Mouse (Mus musculus) embryonic stem cell, embryonic (primary cell): ENCODE measurements around the gene Atp1b3.
"Not testable (repeated sequence)": the region's sequence is repeated elsewhere in the genome, so short reads cannot be mapped to it uniquely, and the experiment has no call there.

Experiments used
- CTCF ChIA-PET, 4 experiments: fragments of 300-600 bp in 2 of 4; fragments of 350-600 bp in 2 of 4; sonication (Branson Sonifier 250); formaldehyde crosslinking; loops; one replicate each; lab custom pipeline; 2022; ENCODE audit warnings: inconsistent platforms in 2 of 4; lab: Charles Lee
- POLR2A ChIA-PET, 4 experiments: fragments of 300-600 bp in 2 of 4; fragments of 350-600 bp in 2 of 4; sonication (Branson Sonifier 250); formaldehyde crosslinking; loops; one replicate each; lab custom pipeline; 2022; ENCODE audit warnings: antibody characterized with exemption in 4 of 4, inconsistent platforms in 1 of 4; lab: Charles Lee

The Atp1b3 gene

DNA sequence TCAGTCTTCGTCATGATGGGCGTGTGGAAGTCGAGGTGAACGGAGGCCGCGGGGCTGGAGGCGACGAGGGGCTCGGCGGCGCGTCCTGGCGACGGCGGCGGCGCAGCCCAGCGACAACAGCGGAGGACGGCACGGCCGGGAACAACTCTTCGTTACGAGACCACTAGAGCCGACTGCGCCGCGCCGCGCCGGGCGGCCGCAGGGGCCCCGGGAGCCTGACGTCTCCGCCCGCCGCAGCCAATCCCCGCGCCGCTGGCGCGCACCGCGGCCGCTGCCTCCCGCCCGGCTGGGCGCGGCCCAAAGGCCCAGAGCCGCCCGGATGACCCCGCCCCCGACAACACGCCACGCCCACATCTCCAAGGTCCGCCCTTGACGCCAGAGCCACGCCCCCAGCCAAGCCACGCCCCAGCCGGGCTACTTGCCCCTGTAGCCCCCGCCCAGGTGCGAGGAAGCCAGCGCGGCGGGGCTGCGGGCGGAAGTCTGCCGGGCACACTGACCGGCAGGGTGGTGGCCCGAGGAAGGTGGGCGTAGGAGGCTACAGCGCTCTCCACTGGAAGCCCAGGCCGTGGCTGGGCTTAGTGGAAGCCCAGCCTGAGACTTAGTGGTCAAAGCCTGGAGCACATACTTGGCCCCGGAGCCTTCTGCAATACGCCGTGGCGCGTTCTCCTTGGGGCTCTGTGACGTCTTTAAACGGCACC is at the start of gene Atp1b3:
TSS of gene Atp1b3 (minus strand) at position 302 of the 698 bp plus-strand sequence.
- CTCF ChIA-PET, result no interaction called here
- POLR2A ChIA-PET, result interaction anchor here in 3 of 4 experiments (0.6 to 3.2 kb wide), 10 partner anchors 10 to 167 kb away, joined by 3 to 49 read pairs (median 4); no protein-coding TSS in a partner anchor

DNA sequence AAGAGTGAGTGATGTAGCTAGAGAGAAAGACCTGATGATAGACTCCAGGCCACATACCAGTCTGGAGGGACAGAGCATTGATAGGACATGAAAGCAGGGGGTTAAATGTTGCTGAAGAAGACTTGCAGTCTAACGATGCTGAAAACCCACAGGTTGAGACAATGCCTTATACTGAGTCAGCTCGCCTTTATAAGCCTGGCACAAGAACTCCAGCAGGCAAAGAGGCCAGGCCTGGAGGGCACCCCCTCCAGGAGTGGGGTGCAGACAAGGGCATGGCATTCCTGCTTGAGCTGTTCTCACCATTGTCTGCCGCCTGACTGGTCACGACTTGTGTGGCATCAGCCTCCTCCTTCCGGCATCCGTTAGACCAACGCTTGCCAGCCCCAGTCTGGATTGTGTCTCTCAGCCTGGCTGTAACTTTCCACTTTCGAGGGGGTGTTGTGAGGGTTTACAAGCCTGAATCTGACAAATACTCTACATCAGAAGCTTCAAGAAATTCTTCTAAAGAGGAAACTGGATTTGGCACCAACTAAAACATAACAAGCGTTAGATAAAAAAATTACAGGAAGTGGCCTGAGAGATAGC is 48.7 kb upstream of the Atp1b3 start:
- ChIA-PET CTCF (interaction anchor here in 1 of 4 experiments (0.7 kb wide), 1 partner anchor 97 kb away, joined by 3 read pairs; no protein-coding TSS in a partner anchor), POLR2A (interaction anchor here in 2 of 4 experiments (0.6 to 2.5 kb wide), 8 partner anchors 9 to 102 kb away, joined by 3 to 9 read pairs (median 4); no protein-coding TSS in a partner anchor)

DNA sequence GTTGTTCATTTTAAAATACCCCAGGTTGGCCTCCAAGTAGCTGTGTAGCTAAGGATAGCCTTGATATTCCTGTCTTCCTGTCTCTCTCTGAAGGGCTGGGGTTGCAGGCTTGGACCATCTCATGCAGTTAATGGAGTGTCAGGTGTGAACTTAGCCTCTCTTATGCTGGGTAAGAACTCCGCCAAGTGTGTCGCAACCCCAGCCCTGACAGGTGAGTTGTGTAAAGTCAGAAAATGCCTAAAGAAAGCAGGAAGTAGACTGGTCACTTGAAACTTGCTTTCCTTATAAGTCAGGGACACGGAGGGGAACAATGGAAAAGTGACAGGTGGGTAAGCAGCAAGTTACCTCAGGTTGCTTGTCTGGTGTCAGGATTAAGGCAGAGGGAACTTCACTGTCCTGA is 40.1 kb upstream of the Atp1b3 start:
- ChIA-PET CTCF (no interaction called here), POLR2A (no interaction called here)

DNA sequence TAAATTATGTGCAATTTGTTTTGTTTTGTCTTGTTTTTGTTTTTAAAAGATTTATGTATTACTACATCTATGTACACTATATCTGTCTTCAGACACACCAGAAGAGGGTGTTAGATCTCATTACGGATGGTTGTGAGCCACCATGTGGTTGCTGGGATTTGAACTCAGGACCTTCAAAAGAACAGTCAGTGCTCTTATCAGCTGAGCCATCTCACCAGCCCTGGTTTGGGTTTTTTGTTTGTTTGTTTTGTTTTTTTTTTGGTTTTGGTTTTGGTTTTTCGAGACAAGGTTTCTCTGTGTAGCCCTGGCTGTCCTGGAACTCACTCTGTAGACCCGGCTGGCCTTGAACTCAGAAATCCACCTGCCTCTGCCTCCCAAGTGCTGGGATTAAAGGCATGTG is 35.7 kb upstream of the Atp1b3 start:
- POLR2A ChIA-PET, result interaction anchor here in 2 of 4 experiments (0.7 to 2.1 kb wide), 4 partner anchors 23 to 57 kb away, joined by 3 to 7 read pairs (median 4); no protein-coding TSS in a partner anchor
- CTCF ChIA-PET, result not testable (repeated sequence)

DNA sequence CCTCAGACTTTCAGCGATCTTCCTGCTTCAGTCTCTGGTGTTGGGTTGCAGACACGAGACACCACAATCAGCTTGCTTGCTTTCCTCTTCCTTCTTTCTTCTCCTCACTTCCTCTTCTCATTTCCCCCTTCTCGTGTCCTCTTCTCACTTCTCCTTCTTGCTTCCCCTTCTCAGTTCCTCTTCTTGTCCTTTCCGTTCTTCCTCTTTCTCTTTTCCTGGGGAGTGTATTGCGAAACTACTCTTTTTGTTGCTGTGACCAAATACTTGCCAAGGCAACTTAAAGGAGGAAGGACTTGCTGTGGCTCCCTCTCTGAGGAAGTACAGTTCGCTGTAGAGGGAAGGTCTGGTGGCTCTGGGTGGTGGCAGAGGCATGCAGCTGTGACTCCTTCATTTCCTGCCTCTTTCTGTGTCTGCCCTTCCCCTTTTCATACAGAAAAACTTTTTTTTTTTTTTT is 35.2 kb upstream of the Atp1b3 start:
- ChIA-PET CTCF (interaction anchor here in 2 of 4 experiments (0.7 to 1.1 kb wide), 2 partner anchors 25 to 853 kb away, joined by 3 read pairs; no protein-coding TSS in a partner anchor), POLR2A (interaction anchor here (0.6 to 3.0 kb wide), 9 partner anchors 24 to 255 kb away, joined by 3 to 13 read pairs (median 4); no protein-coding TSS in a partner anchor)

DNA sequence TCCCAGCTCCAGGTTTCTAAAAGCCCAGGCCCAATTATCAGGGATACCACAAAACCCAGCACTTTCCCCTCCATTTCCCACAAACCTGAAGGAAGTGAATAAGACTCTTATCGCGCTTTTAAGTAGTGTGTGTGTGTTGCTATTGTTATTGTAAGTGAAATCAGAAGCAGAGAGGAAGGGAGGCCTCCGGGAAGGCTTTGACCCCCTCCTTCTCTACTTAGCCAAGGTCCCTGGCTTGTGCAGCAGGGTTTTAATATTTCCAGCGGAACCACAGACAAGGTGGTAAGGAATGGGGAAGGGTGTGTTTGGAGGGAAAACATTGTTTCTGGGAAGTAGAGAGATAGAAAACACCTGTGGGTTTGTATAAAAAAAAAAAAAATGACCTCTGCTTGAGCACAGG is 34.4 kb upstream of the Atp1b3 start:
- ChIA-PET POLR2A (interaction anchor here (0.6 to 3.0 kb wide), 24 partner anchors 14 to 402 kb away, joined by 3 to 13 read pairs (median 3); partner anchors contain the start of gene Gk5 (in 1 of the 4)), CTCF (interaction anchor here (0.7 to 1.4 kb wide), 5 partner anchors 8 to 853 kb away, joined by 3 to 4 read pairs (median 3); no protein-coding TSS in a partner anchor)

DNA sequence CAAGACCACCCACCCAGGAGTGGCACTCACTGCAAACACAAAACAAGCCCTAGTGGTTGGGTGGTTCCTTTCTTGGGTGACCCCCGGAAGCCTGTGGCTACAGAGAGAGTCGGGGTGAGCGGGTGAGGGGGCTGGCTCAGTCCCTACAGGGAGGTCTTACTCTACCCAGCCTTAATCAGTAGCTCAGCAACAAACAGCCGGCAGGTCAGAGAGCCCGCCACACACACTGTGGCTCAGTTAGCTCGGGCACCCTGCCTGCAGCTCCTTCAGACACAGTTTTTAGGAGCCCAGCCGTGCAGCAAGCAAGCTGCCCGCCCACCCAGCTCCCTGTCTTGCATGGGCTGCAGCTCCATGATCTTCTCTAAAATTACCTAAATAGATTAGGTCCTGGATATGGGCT is 33.9 kb upstream of the Atp1b3 start:
- ChIA-PET CTCF (interaction anchor here in 3 of 4 experiments (0.7 to 1.4 kb wide), 4 partner anchors 8 to 232 kb away, joined by 3 to 4 read pairs (median 3); no protein-coding TSS in a partner anchor), POLR2A (interaction anchor here (0.6 to 3.0 kb wide), 21 partner anchors 11 to 403 kb away, joined by 3 to 13 read pairs (median 3); partner anchors contain the start of gene Gk5 (in 1 of the 4))

DNA sequence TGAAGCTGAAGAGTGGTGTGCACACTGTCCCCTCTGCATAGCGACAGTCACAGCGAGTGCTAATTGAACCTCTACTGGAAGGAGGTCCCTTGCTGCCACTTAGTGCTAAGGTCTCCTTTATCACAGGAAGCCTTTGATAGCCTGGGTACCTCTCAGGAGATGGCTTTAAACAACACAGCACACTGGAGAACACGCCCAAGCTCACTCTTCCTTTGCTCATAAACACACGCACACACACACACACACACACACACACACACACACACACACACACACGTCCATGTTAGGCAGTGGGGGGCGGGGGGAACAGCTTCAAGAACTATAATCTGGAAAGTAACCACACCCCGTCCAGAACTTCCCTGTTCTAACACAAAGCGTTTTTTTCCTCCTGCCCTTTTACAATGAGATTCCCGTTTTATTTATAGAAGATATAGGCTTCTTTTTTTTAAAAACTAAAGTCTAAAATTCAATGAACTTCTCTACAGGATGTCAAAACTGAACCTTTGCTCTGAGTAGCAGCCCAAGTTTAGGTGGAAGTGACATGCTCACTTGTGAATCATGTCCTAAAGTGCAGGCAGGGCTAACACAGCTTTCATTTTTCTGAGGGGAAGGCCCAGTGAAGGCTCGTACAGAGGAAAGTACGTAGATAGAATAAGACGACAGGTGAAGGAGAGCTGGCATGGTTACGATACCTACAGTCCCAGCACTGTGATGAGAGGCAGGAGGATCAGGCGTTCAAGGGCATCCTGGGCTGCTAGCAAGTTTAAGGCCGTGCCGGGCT is 30.9 kb upstream of the Atp1b3 start:
- ChIA-PET POLR2A (interaction anchor here in 2 of 4 experiments (0.5 to 1.2 kb wide), 8 partner anchors 8 to 219 kb away, joined by 3 to 4 read pairs (median 3); partner anchors contain the start of gene Gm28729 (in 1 of the 2)), CTCF (interaction anchor here in 3 of 4 experiments (0.6 to 1.2 kb wide), 3 partner anchors 12 to 155 kb away, joined by 3 to 6 read pairs (median 4); no protein-coding TSS in a partner anchor)

DNA sequence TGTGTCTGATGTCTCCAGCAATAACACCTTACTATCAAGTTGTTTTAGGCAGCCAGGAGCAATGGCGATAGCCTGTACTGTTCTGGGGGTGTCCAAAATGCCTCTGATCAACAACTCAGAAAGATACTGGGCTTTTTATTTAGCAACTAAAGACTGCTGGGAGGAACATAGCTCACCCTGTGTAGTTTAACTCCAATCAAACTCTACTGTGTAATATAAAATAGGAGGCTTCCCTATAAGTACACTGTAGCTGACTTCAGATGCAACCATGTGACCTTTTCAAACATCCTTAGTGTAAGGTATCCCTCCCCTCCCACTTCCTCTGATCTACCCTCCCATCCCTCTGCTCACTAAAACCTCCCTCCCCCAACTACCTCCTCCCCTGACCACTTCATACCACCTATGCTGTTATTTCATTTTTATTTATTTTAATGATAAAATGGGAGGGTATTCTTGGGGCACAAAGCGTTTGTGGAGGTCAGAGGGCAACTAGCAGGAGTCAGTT is 29.5 kb upstream of the Atp1b3 start:
- POLR2A ChIA-PET, result interaction anchor here in 1 of 4 experiments (1.3 kb wide), 1 partner anchor 11 kb away, joined by 3 read pairs; no protein-coding TSS in a partner anchor
- CTCF ChIA-PET, result no interaction called here

DNA sequence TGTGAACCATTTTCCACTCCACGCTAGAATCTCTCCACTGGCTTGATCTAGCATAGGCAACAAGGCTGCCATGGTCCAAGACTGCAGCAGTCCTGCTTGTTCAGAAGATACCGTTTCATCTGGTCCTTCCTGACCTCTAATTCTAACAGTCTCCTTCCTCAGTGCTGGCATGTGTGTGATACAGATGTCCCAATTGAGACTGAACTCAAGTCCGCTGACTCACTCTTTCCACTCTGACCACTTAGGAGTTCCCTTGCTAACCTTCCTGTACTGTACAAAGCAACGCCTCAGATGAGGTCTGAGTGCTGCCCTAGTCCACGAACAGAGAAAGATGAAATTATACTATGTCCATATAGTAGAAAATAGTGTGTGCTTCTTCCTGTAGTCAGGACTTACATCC is 28.9 kb upstream of the Atp1b3 start:
- POLR2A ChIA-PET, result interaction anchor here in 2 of 4 experiments (1.0 to 1.3 kb wide), 2 partner anchors 10 to 30 kb away, joined by 3 to 4 read pairs; no protein-coding TSS in a partner anchor
- CTCF ChIA-PET, result no interaction called here

DNA sequence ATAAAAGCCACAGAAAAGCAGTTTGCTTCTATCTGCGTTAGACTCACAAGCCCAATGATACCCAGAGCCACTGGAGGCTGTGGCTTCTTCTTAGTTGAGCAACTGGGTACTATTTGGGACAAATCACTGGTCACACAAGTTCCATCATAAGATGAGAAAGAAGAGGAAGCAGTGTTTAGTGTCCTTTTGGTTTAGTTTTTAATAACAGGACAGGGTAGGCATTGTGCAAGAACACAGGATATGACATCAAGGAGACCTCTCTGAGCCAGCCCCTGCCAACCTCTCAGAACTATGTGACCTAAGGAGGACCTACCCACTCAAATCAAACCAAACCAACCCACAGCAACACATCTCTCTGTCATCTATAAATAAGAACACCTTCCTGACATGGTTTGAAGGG is 27.7 kb upstream of the Atp1b3 start:
- ChIA-PET CTCF (no interaction called here), POLR2A (interaction anchor here in 1 of 4 experiments (0.6 kb wide), 1 partner anchor 24 kb away, joined by 3 read pairs; no protein-coding TSS in a partner anchor)

DNA sequence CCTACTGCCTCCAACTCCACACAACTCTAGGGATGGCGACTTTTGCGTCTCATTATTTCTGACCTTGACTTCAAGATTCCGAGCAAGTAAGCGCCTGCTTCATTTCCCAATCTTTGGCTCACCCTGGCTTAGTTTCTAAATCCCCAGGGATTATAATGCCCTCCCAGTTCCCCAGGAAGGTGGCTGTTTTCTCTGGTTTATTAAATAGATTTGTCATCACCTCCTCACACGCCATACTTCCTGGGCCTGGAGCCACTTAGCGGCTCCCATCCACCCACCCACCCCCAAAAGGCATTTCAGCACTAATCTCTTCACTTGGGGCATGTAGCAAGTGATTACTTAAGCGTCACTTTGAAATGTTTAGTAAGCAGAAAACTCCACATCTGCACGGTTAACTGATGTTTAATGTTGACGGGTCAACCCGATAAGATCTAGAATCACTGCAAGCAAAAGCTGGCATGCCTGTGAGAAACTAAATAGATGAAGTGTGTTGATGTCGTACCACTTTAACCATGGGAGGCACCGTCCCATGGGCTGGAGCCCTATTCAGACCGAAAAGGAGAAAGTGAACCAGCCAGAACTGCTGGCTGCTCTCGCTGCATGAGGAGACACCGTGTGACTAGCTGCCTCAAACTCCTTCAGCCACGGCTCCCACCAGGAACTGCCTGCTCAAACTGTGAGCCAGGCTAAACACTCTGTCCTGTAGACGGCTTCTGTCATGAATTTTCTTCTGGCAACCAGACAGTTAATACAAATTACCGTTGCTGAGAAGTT is 19.7 kb upstream of the Atp1b3 start:
- ChIA-PET CTCF (interaction anchor here in 2 of 4 experiments (0.6 to 0.7 kb wide), 3 partner anchors 11 to 1433 kb away, joined by 4 to 15 read pairs (median 5); no protein-coding TSS in a partner anchor), POLR2A (interaction anchor here in 3 of 4 experiments (0.7 to 2.1 kb wide), 9 partner anchors 7 to 93 kb away, joined by 3 to 8 read pairs (median 3); no protein-coding TSS in a partner anchor)

DNA sequence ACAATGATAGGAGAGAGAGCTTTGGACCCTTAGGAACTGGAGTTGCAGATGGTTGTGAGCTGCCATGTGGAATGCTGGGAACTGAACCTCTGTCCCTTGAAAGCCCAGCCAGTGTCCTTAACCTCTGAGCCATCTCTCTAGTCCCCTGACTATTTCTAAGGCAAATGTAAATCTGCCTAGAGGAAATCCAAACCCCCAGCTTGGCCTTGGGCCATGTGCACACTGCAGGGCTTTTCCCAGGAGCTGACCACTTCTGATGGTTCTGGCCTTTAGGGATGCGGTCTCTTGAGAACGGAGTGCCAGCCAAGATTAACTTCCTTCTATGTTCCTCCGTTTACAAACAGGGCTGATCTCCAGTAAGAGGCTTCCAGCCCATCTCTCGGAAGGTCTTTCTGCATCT is 18.5 kb upstream of the Atp1b3 start:
- POLR2A ChIA-PET, result interaction anchor here in 3 of 4 experiments (0.7 to 1.5 kb wide), 7 partner anchors 11 to 1935 kb away, joined by 3 to 7 read pairs (median 3); no protein-coding TSS in a partner anchor
- CTCF ChIA-PET, result interaction anchor here in 1 of 4 experiments (0.7 kb wide), 1 partner anchor 12 kb away, joined by 4 read pairs; no protein-coding TSS in a partner anchor

DNA sequence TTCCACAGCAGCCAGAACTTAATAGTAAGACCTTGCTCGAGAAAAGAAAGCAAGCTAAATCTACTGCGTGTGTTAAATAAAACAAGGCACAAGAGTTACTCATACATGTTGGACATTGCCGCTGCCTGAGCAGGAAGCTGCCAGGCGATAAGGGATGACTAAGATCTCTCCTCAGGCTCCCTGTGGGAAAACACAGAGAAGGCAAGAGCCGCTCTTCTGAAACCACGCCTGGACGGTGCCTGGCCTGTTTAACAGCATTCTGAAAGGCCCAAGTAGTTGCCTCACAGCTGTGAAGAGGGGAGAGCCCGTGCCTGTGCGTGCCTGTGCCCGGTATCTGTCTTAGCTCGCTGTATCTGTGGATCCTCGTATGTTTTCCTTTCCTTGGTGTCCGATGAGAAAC is 17.2 kb upstream of the Atp1b3 start:
- ChIA-PET CTCF (interaction anchor here in 1 of 4 experiments (0.8 kb wide), 1 partner anchor 30 kb away, joined by 3 read pairs; no protein-coding TSS in a partner anchor), POLR2A (interaction anchor here in 3 of 4 experiments (0.5 to 1.3 kb wide), 10 partner anchors 12 to 632 kb away, joined by 3 to 5 read pairs (median 3); no protein-coding TSS in a partner anchor)

DNA sequence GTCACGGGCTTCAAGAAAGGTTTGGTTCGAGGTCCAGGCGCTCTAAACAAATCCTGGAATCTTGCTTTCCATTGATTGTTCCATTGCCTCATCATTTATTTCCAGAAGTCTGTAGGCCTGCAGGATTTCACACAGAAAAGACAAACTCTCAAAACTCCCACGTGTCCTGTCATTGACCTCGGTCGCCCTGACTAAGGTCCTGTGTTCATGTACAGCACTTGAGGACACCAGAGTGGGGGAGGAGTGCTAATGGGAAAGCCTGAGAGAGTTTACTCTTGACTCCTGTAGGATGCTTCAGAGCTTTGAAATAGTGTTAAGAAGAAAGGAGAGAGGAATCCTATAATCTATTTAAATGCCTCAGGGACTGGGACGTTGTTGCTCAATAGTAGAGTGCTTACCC is 15.3 kb upstream of the Atp1b3 start:
- ChIA-PET POLR2A (interaction anchor here in 1 of 4 experiments (0.6 to 1.6 kb wide), 3 partner anchors 17 to 91 kb away, joined by 3 to 4 read pairs (median 3); no protein-coding TSS in a partner anchor), CTCF (no interaction called here)

DNA sequence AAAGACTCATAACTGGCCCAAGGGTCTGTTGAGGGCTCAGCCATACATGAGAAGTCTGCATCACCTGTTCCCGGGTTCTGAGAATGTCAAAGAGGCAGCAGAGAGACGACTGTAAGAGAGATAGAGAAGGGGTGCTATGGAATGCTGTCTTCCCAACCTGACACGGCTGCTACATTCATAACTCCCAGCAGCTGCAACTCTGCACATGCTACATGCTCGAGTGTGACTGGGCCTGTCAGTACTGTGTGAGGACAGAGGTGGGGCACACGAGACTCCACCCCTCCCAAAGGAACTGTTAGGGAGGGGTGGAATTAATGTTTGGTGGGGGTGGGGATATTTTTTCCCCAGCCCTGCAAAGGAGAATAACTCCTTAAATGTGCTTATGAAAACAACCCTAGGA is 14.5 kb upstream of the Atp1b3 start:
- ChIA-PET CTCF (no interaction called here), POLR2A (no interaction called here)

DNA sequence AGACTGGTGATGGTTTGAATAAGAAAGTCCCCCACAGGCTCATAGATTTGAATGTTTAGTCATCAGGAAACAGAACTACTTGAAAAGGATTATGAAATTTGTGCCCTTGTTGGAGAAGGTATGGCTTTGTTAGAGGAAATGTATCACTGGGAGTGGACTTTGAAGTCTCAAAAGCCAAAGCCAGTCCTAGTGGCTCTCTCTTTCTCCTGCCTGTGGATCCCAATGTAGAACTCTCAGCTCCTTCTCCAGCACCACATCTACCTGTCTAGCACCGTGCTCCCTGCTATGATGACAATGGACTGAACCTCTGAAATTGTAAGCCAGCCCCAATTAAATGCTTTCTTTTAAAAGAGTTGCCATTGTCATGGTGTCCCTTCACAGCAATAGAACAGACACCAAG is 12.9 kb upstream of the Atp1b3 start:
- POLR2A ChIA-PET, result no interaction called here
- CTCF ChIA-PET, result no interaction called here
